Mouse (Mus musculus): ENCODE measurements around the gene Fkbp10. TPM values are rescaled to one million over a fixed set of nuclear protein-coding genes. Genes with fewer than 3 reads are reported as not detected.

The Fkbp10 gene
- 6.6 and 7.7 TPM in 2 replicates for polyA plus RNA-seq (2012; rRNA removed)

DNA sequence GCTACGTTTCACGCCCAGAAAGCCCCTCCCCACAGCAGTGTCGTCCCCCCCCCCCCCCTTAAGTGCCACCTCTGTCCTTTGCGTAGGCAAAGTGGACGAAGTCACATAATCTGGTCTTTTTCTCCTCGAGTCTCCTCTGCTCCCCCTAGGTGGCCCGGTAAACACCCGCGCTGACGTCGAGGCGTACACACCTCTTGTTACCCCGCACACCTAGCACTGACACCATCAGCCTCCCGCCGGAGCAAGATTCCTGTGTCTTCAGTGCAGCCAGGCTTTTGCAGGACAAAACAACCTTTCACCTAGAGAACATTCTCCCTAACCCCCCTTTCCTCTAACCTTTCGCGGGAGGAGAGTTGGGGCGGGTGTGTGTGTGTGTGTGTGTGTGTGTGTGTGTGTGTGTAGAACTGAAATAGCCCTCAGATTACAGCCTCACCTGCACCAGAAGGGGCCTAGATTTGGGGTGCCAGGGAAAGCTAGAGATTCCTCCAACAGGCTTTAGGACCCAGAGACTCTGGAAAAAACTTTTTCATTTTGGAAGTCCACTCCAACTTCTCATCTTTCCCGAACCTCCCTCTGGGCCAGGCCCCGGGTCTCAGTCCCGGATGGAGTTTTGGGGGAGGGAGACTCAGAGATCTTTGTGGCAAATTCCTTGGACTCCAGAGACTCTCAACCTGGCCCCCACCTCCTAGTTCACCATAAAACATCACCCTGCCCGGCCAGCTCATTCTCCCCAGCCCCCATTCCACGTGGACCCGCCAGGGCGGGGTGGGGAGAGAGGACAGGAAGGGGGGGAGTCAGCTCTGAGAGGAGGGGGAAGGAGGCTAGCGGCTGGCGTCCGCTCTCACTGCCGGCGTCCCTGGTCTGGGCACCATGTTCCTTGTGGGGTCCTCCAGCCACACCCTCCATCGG lies at the start of gene Fkbp10:
Gene Fkbp10, plus strand, starts transcription at position 784 of the 909 bp plus-strand sequence.
- Histone ChIP-seq H3K4me1 (ENCODE audit: control insufficient read depth, insufficient read depth, low read length) (peaks cover 19% of the 10 kb centered on the region), H3K36me3 (ENCODE audit: control insufficient read depth, insufficient read depth, low read length) (no peaks in the 10 kb centered on the region), H3K27me3 (ENCODE audit: control insufficient read depth, insufficient read depth, low read length) (no peaks in the 10 kb centered on the region), H3K27ac (ENCODE audit: control insufficient read depth, insufficient read depth, low read depth, low read length) (peak within 1 kb of the TSS; percentile 44; the same call in 1 of the 2 replicates), H3K4me3 (ENCODE audit: control insufficient read depth, low read depth, low read length) (peak within 1 kb of the TSS; percentile 71)
- TF ChIP-seq CTCF (IDR thresholded peaks at IDR 0.05; ENCODE audit: control insufficient read depth, insufficient read depth, insufficient replicate concordance, low read depth, low read length), result no peak
- TF ChIP-seq POLR2A (IDR thresholded peaks at IDR 0.05; ENCODE audit: control insufficient read depth, low read depth, low read length), result no peak

DNA sequence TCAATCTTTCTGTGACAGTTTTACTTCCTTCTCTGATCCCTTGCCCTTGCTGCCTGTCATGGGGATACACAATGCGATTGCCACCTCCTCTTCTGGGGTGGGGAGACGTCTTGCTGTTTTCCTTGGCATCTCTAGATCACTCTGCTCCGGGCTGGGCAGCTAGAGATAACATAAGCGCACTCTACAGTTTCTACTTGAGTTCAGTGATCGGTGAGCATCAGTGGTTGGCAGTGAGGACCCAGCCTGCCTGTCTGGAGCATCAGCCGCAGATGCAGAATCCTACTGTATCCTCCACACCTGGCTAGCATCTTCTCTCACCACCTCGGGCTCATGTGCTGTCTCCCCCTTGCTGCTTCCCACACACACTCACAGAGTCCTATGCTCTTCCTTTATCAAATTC lies 46.4 kb upstream of the Fkbp10 start:
- Histone ChIP-seq H3K27ac (ENCODE audit: control insufficient read depth, insufficient read depth, low read depth, low read length) (no peak overlapping the region), H3K4me3 (ENCODE audit: control insufficient read depth, low read depth, low read length) (no peak overlapping the region), H3K36me3 (ENCODE audit: control insufficient read depth, insufficient read depth, low read length) (no peaks in the 10 kb centered on the region), H3K27me3 (ENCODE audit: control insufficient read depth, insufficient read depth, low read length) (no peaks in the 10 kb centered on the region), H3K4me1 (ENCODE audit: control insufficient read depth, insufficient read depth, low read length) (no peaks in the 10 kb centered on the region)
- TF ChIP-seq CTCF (IDR thresholded peaks at IDR 0.05; ENCODE audit: control insufficient read depth, insufficient read depth, insufficient replicate concordance, low read depth, low read length), result no peak

DNA sequence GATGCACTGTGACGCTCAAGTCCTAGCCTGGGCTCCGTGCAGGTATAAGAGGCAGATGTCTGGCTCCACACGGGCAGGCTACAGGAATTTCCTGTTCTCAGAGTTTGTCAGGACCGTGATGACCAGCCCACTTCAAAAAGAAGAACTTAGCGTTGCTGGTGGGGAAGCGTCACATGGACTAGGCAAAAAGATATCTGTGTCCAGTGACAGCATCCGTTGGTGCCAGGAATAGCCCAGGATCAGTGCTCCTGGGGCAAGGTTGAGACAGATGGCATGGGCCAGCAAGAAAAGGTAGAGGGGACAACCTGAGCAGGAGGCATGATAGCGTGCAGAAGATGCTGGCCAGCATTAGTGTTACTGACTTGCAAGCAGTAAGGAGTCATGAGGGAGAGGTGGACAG lies 45.7 kb upstream of the Fkbp10 start:
- H3K4me3 ChIP-seq (ENCODE audit: control insufficient read depth, low read depth, low read length), result no peak overlapping the region
- no peaks in the 10 kb centered on the region for H3K36me3 ChIP-seq (ENCODE audit: control insufficient read depth, insufficient read depth, low read length)
- no peak for TF ChIP-seq CTCF (IDR thresholded peaks at IDR 0.05; ENCODE audit: control insufficient read depth, insufficient read depth, insufficient replicate concordance, low read depth, low read length)
- no peak for TF ChIP-seq POLR2A (IDR thresholded peaks at IDR 0.05; ENCODE audit: control insufficient read depth, low read depth, low read length)
- no peaks in the 10 kb centered on the region for H3K4me1 ChIP-seq (ENCODE audit: control insufficient read depth, insufficient read depth, low read length)
- no peaks in the 10 kb centered on the region for H3K27me3 ChIP-seq (ENCODE audit: control insufficient read depth, insufficient read depth, low read length)
- H3K27ac ChIP-seq (ENCODE audit: control insufficient read depth, insufficient read depth, low read depth, low read length), result no peak overlapping the region

DNA sequence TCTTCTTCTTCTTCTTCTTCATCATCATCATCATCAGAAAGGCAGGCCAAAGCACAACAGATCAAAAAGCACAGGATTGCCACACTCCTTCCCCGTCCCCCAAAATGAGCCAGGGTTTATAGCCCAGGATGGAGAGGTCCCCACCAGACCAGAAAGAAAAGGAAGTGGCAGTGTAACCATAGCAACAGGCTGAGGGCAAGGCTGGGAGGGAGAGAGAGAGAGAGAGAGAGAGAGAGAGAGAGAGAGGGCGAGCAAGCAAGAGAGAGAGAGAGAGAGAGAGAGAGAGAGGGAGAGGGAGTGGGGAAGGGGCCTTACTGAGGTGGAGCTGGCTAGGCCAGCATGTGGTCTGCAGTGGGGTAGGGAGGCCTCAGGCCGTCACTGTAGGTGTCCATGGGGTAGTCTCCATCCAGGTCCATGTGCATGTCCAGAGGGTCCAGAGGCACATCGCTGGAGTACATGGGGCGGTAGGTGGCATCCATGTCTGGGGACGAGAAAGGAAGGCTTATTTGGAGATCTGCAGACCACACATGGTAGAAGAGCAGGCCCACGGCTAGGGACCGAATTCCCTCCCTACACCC lies 43.4 kb upstream of the Fkbp10 start:
- no peak for TF ChIP-seq POLR2A (IDR thresholded peaks at IDR 0.05; ENCODE audit: control insufficient read depth, low read depth, low read length)
- TF ChIP-seq CTCF (IDR thresholded peaks at IDR 0.05; ENCODE audit: control insufficient read depth, insufficient read depth, insufficient replicate concordance, low read depth, low read length), result no peak
- H3K4me1 ChIP-seq (ENCODE audit: control insufficient read depth, insufficient read depth, low read length), result no peaks in the 10 kb centered on the region
- no peaks in the 10 kb centered on the region for H3K27me3 ChIP-seq (ENCODE audit: control insufficient read depth, insufficient read depth, low read length)
- no peaks in the 10 kb centered on the region for H3K36me3 ChIP-seq (ENCODE audit: control insufficient read depth, insufficient read depth, low read length)
- no peak overlapping the region for H3K27ac ChIP-seq (ENCODE audit: control insufficient read depth, insufficient read depth, low read depth, low read length)
- H3K4me3 ChIP-seq (ENCODE audit: control insufficient read depth, low read depth, low read length), result no peak overlapping the region

DNA sequence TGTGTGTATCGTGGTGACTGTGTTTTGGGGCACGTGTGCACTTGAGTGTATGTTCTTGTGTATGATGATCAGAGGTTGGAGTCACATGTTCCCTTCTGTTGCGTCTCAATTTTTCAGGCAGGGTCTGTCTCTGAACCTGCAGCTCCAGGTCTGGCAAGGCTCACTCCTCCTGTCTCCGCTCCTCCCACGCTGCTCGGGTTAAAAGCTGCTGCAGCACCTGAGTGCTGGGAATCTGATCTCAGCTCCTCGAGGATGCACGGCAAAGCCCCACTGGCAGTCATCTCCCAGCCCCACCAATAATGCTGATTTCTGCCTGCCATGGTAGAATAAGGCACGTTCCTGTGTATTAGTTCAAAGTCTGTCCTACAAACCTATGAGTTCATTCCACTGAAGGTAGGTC lies 40.4 kb upstream of the Fkbp10 start:
- Histone ChIP-seq H3K36me3 (ENCODE audit: control insufficient read depth, insufficient read depth, low read length) (no peaks in the 10 kb centered on the region), H3K4me1 (ENCODE audit: control insufficient read depth, insufficient read depth, low read length) (0 out of 2 replicates have a peak, but pooled peaks cover 2% of the 10 kb centered on the region), H3K27ac (ENCODE audit: control insufficient read depth, insufficient read depth, low read depth, low read length) (no peak overlapping the region), H3K4me3 (ENCODE audit: control insufficient read depth, low read depth, low read length) (no peak overlapping the region), H3K27me3 (ENCODE audit: control insufficient read depth, insufficient read depth, low read length) (no peaks in the 10 kb centered on the region)
- no peak for TF ChIP-seq CTCF (IDR thresholded peaks at IDR 0.05; ENCODE audit: control insufficient read depth, insufficient read depth, insufficient replicate concordance, low read depth, low read length)
- no peak for TF ChIP-seq POLR2A (IDR thresholded peaks at IDR 0.05; ENCODE audit: control insufficient read depth, low read depth, low read length)

DNA sequence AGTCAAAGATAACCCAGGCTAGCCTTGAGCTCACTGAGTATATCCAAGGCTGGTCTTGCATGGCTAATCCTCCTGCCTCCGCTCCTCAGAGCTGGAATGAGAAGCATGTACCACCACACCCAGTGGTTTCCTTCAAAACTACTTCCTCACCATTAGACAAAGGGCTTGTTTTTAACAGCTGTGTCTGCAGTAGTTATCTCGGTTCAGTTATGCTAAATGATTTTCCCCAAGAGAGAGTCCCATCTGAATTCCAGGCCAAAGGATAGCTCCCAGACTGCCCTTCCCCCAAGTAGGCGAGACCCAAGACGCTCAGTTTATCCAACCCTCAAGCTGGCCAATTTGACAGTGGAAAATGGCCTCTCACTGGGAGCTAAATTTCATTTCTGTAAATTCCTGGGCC lies 39.5 kb upstream of the Fkbp10 start:
- Histone ChIP-seq H3K4me3 (ENCODE audit: control insufficient read depth, low read depth, low read length) (no peak overlapping the region), H3K27ac (ENCODE audit: control insufficient read depth, insufficient read depth, low read depth, low read length) (no peak overlapping the region), H3K27me3 (ENCODE audit: control insufficient read depth, insufficient read depth, low read length) (no peaks in the 10 kb centered on the region), H3K4me1 (ENCODE audit: control insufficient read depth, insufficient read depth, low read length) (0 out of 2 replicates have a peak, but pooled peaks cover 2% of the 10 kb centered on the region), H3K36me3 (ENCODE audit: control insufficient read depth, insufficient read depth, low read length) (no peaks in the 10 kb centered on the region)
- TF ChIP-seq CTCF (IDR thresholded peaks at IDR 0.05; ENCODE audit: control insufficient read depth, insufficient read depth, insufficient replicate concordance, low read depth, low read length) (no peak), POLR2A (IDR thresholded peaks at IDR 0.05; ENCODE audit: control insufficient read depth, low read depth, low read length) (no peak)

DNA sequence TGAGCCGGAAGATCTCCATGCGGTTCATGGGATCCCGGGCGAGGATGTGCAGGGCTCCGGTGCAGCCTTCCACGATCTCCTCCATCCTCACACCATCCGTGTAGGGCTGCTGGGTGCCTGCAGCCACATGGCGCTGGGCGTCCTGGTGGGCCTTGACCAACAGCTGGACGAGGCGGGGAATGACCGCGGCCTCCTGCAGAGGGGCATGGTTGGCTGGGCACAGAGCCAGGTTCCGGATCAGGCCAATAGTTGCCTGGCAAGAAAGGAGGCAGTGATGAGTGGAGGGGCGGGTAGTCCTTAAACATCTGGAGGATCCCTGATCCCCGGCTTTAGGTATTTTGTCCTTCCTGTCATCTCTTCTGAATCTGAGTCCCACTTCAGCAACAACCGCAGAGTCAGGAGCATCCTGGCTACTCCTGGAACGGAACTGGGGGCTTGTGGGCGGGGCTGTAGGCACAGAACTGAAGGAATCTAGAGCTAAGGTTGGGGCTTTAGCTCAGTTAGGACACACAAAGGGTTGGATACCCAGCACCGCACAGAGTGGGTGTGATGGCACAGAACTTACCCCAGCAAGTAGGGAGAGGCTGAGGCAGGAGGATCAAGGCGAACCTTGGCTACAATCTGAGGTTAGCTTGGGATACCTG lies 38.6 kb upstream of the Fkbp10 start:
- H3K27ac ChIP-seq (ENCODE audit: control insufficient read depth, insufficient read depth, low read depth, low read length), result no peak overlapping the region
- H3K4me1 ChIP-seq (ENCODE audit: control insufficient read depth, insufficient read depth, low read length), result 0 out of 2 replicates have a peak, but pooled peaks cover 2% of the 10 kb centered on the region
- TF ChIP-seq POLR2A (IDR thresholded peaks at IDR 0.05; ENCODE audit: control insufficient read depth, low read depth, low read length) (no peak), CTCF (IDR thresholded peaks at IDR 0.05; ENCODE audit: control insufficient read depth, insufficient read depth, insufficient replicate concordance, low read depth, low read length) (no peak)
- H3K4me3 ChIP-seq (ENCODE audit: control insufficient read depth, low read depth, low read length), result no peak overlapping the region
- H3K27me3 ChIP-seq (ENCODE audit: control insufficient read depth, insufficient read depth, low read length), result no peaks in the 10 kb centered on the region
- H3K36me3 ChIP-seq (ENCODE audit: control insufficient read depth, insufficient read depth, low read length), result no peaks in the 10 kb centered on the region
